Mouse (Mus musculus) CH12.LX (cell line): Measurements from ENCODE around the gene AU018091.

Experiments
- CTCF ChIP-seq, 2 experiments: IDR thresholded peaks in 1 of 2; conservative IDR thresholded peaks in 1 of 2; 2 replicates each; pipeline ENCODE4 v1.5.1; 2011 to 2012; ENCODE audit warnings: low read depth in 2 of 2, low read length in 2 of 2, improper control_type of control experiment in 1 of 2, inconsistent platforms in 1 of 2, mild to moderate bottlenecking in 1 of 2, moderate library complexity in 1 of 2
- IRF4 ChIP-seq: IDR thresholded peaks from 2 replicates; pipeline ENCODE4 v1.6.1; 2014; ENCODE audit warnings: low read depth, mild to moderate bottlenecking, inconsistent platforms, low read length, improper control_type of control experiment
- MXI1 ChIP-seq: IDR thresholded peaks from 2 replicates; pipeline ENCODE4 v1.6.1; 2011; ENCODE audit warnings: mild to moderate bottlenecking, low read depth, low read length, improper control_type of control experiment
- POLR2A ChIP-seq: IDR thresholded peaks from 2 replicates; pipeline ENCODE4 v1.6.1; 2011; ENCODE audit warnings: low read depth, mild to moderate bottlenecking, improper control_type of control experiment, low read length
- USF2 ChIP-seq: conservative IDR thresholded peaks from 2 replicates; pipeline ENCODE4 v1.6.1; 2011; ENCODE audit warnings: low read depth, low read length, improper control_type of control experiment

DNA sequence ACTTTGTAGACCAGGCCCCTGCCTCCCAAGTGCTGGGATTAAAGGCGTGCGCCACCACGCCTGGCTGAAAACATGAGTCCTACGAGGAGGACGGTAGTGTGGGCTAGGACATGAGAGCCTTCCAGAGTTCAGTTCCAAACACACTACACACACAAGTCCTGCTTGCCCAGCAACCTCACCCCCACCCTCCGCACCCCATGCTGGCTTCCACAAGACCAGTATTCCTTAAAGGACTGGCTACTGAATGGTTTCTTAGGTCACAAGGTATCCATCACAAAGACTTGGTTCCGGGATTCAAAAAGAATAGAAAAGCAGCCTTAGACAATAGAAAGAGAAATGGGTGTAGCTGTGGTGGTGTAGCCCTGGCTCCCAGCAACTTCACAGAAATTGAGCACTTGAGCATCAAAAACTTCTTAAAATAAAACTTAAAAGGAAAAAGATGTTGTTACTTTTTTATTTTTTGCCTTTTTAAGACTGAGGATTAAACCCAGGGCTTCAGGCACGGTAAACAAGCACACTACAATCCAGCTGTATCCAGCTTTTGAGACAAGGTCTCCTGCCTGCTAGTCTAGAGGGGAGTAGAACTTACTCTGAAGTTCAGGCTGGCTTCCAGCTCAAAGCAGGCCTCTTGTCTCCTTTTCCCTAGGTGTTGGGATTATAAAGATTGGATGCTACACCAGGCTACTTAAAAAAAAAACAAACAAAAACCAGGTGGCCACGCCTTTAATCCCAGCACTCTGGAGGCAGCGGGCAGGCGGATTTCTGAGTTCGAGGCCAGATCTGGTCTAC lies 43.2 kb upstream of the AU018091 start:
- TF ChIP-seq POLR2A = no peak
- TF ChIP-seq USF2 = no peak
- TF ChIP-seq CTCF (conservative IDR thresholded peaks at IDR 0.05 in 1 of 2, IDR thresholded peaks at IDR 0.05 in 1 of 2; ENCODE audit: low read depth in 2 of 2, low read length in 2 of 2) = no peak
- no peak for TF ChIP-seq MXI1
- TF ChIP-seq IRF4 = no peak
